Mouse (Mus musculus) forebrain, embryonic 16.5 days (tissue): ENCODE measurements around the gene Smarcc1. TPM values are rescaled to one million over a fixed set of nuclear protein-coding genes. Genes with fewer than 3 reads are reported as not detected.

Experiments used
- ATAC-seq: fragments of 200-750 bp; cut with Nextera tagmentation; 2 replicates; pipeline ENCODE4 v1.8.0; 2017; ENCODE audit warnings: mild to moderate bottlenecking, moderate library complexity
- H3K27ac ChIP-seq: fragments of 300-500 bp; sonication (generic); 2 replicates; pipeline ENCODE4 v1.5.1; 2014; ENCODE audit warnings: low read length, control low read depth
- H3K27me3 ChIP-seq: fragments of 300-500 bp; sonication (generic); replicated peaks from 2 replicates; pipeline ENCODE4 v1.6.1; 2014; ENCODE audit warnings: low read length; ENCODE audit not compliant: control insufficient read depth, insufficient read depth
- H3K36me3 ChIP-seq: fragments of 300-500 bp; sonication (generic); 2 replicates; pipeline ENCODE4 v1.6.1; 2014; ENCODE audit not compliant: control insufficient read depth, insufficient read depth
- H3K4me1 ChIP-seq: fragments of 300-500 bp; sonication (generic); replicated peaks from 2 replicates; pipeline ENCODE4 v1.6.1; 2014; ENCODE audit warnings: low read length; ENCODE audit not compliant: control insufficient read depth, insufficient read depth
- H3K4me2 ChIP-seq: fragments of 300-500 bp; sonication (generic); 2 replicates; pipeline ENCODE4 v1.6.1; 2014; ENCODE audit warnings: mild to moderate bottlenecking, low read length, control low read depth
- H3K4me3 ChIP-seq: fragments of 300-500 bp; sonication (generic); replicated peaks from 2 replicates; pipeline ENCODE4 v1.5.1; 2014; ENCODE audit warnings: mild to moderate bottlenecking, low read length, control low read depth
- H3K9ac ChIP-seq: fragments of 300-500 bp; sonication (generic); replicated peaks from 2 replicates; pipeline ENCODE4 v1.6.1; 2014; ENCODE audit warnings: low read depth, low read length, control low read depth
- H3K9me3 ChIP-seq: fragments of 300-500 bp; sonication (generic); 2 replicates; pipeline ENCODE4 v1.6.1; 2016; ENCODE audit warnings: low read length; ENCODE audit not compliant: control insufficient read depth
- WGBS: fragments of 180-500 bp; shearing (Covaris S2); extraction: QIAGEN DNeasy Blood & Tissue Kit; methylation state at CpG from one replicate; pipeline ENCODE4 v1.1.7; 2014; 5-methylcytosine and 5-hydroxymethylcytosine counted together
- polyA plus RNA-seq: library from polyadenylated mRNA; unstranded; fragments of >200 nt; fragmentation: Nextera tagmentation; extraction: Ambion mirVana; gene quantifications from 2 replicates; pipeline ENCODE4 v1.2.1, GENCODE M21; 2015

Smarcc1 gene
- polyA plus RNA-seq, 1 experiment from 2014 or later: 134 TPM

- Histone ChIP-seq H3K4me3 (no peak overlapping the region), H3K9me3 (no peaks in the 10 kb centered on the region), H3K4me1 (no peaks in the 10 kb centered on the region), H3K27me3 (no peaks in the 10 kb centered on the region), H3K36me3 (peaks cover 65% of the 10 kb centered on the region), H3K27ac (no peak overlapping the region), H3K4me2 (no peak overlapping the region), H3K9ac (no peak overlapping the region)
- no peak for ATAC-seq
- 83% methylated on average over 4 of the region's 4 CpGs for WGBS
These were observed 24.2 kb upstream of the Smarcc1 start for GRCm38 (mm10) chr9:110093303-110093702.

- no peaks in the 10 kb centered on the region for H3K4me1 ChIP-seq
- H3K27me3 ChIP-seq: no peaks in the 10 kb centered on the region
- peaks cover 54% of the 10 kb centered on the region for H3K36me3 ChIP-seq
- no peak overlapping the region for H3K4me3 ChIP-seq
- H3K27ac ChIP-seq: no peak overlapping the region
- no peaks in the 10 kb centered on the region for H3K9me3 ChIP-seq
- H3K4me2 ChIP-seq: no peak overlapping the region
- ATAC-seq: no peak
- H3K9ac ChIP-seq: no peak overlapping the region
- WGBS: 98% methylated on average over 4 of the region's 4 CpGs
These were observed 22.7 kb upstream of the Smarcc1 start for GRCm38 (mm10) chr9:110094761-110095160.

GRCm38 (mm10) chr9:110097791-110098190 is 19.7 kb upstream of the Smarcc1 start:
- Histone ChIP-seq H3K4me3 (no peak overlapping the region), H3K36me3 (peaks cover 26% of the 10 kb centered on the region), H3K9ac (no peak overlapping the region), H3K9me3 (no peaks in the 10 kb centered on the region), H3K4me2 (no peak overlapping the region), H3K27me3 (no peaks in the 10 kb centered on the region), H3K27ac (no peak overlapping the region), H3K4me1 (peaks cover 9% of the 10 kb centered on the region)
- 83% methylated on average over 3 of the region's 3 CpGs for WGBS
- no peak for ATAC-seq

- Histone ChIP-seq H3K9me3 (no peaks in the 10 kb centered on the region), H3K4me1 (peaks cover 9% of the 10 kb centered on the region), H3K27me3 (no peaks in the 10 kb centered on the region), H3K27ac (peak overlapping the region; percentile 35; the same call in 1 of the 2 replicates), H3K36me3 (peaks cover 30% of the 10 kb centered on the region), H3K9ac (peak overlapping the region; percentile 73), H3K4me3 (peak overlapping the region; percentile 97), H3K4me2 (peak overlapping the region; percentile 82)
- ATAC-seq: peak; percentile 97
- WGBS: 3% methylated on average over 41 of the region's 41 CpGs
These were observed 16.6 kb upstream of the Smarcc1 start for GRCm38 (mm10) chr9:110100627-110101600.

GRCm38 (mm10) chr9:110116353-110116976 is 1.0 kb upstream of the Smarcc1 start:
- ATAC-seq: no peak
- H3K27ac ChIP-seq: peak overlapping the region; percentile 94
- peaks cover 15% of the 10 kb centered on the region for H3K36me3 ChIP-seq
- peaks cover 18% of the 10 kb centered on the region for H3K4me1 ChIP-seq
- H3K4me2 ChIP-seq: peak overlapping the region; percentile 63
- WGBS: 4% methylated on average over 10 of the region's 10 CpGs
- no peaks in the 10 kb centered on the region for H3K9me3 ChIP-seq
- H3K9ac ChIP-seq: peak overlapping the region; percentile 97
- peak overlapping the region; percentile 96 for H3K4me3 ChIP-seq
- no peaks in the 10 kb centered on the region for H3K27me3 ChIP-seq

GRCm38 (mm10) chr9:110117779-110118139 is 251 bp downstream of the Smarcc1 start, which contains the start of gene Dhx30:
Gene Dhx30, minus strand, starts transcription at chr9:110117830.
- peak; percentile 31 for ATAC-seq

GRCm38 (mm10) chr9:110118249-110118648 is 741 bp downstream of the Smarcc1 start:
- WGBS: 27% methylated on average over 1 of the region's 1 CpGs
- no peaks in the 10 kb centered on the region for H3K9me3 ChIP-seq
- no peak for ATAC-seq
- H3K4me2 ChIP-seq: peak overlapping the region; percentile 88
- no peaks in the 10 kb centered on the region for H3K27me3 ChIP-seq
- H3K4me1 ChIP-seq: peaks cover 18% of the 10 kb centered on the region
- 0 out of 2 replicates have a peak, but pooled peaks cover 2% of the 10 kb centered on the region for H3K36me3 ChIP-seq
- H3K27ac ChIP-seq: no peak overlapping the region
- H3K4me3 ChIP-seq: peak overlapping the region; percentile 96
- H3K9ac ChIP-seq: peak overlapping the region; percentile 97

More at GRCm38 (mm10) chr9:110117779-110118139, 251 bp downstream of the Smarcc1 start, which contains the start of gene Dhx30:
- H3K27ac ChIP-seq: peak within 1 kb of the TSS; percentile 94
- peak within 1 kb of the TSS; percentile 97 for H3K9ac ChIP-seq
- H3K4me1 ChIP-seq: peaks cover 18% of the 10 kb centered on the region
- H3K4me2 ChIP-seq: peak within 1 kb of the TSS; percentile 88
- 1% methylated on average over 17 of the region's 17 CpGs for WGBS
- no peaks in the 10 kb centered on the region for H3K9me3 ChIP-seq
- peak within 1 kb of the TSS; percentile 96 for H3K4me3 ChIP-seq
- peaks cover 4% of the 10 kb centered on the region for H3K36me3 ChIP-seq
- H3K27me3 ChIP-seq: no peaks in the 10 kb centered on the region

- H3K36me3 ChIP-seq: no peaks in the 10 kb centered on the region
- no peak overlapping the region for H3K27ac ChIP-seq
- H3K4me1 ChIP-seq: peaks cover 10% of the 10 kb centered on the region
- no peak overlapping the region for H3K9ac ChIP-seq
- WGBS: 80% methylated on average over 4 of the region's 4 CpGs
- H3K27me3 ChIP-seq: no peaks in the 10 kb centered on the region
- ATAC-seq: no peak
- H3K9me3 ChIP-seq: no peaks in the 10 kb centered on the region
- no peak overlapping the region for H3K4me3 ChIP-seq
- no peak overlapping the region for H3K4me2 ChIP-seq
These were observed 3.9 kb downstream of the Smarcc1 start for GRCm38 (mm10) chr9:110121424-110121823.

- Histone ChIP-seq H3K4me2 (no peak overlapping the region), H3K27me3 (no peaks in the 10 kb centered on the region), H3K4me1 (peaks cover 6% of the 10 kb centered on the region), H3K9ac (no peak overlapping the region), H3K9me3 (no peaks in the 10 kb centered on the region), H3K4me3 (no peak overlapping the region), H3K36me3 (no peaks in the 10 kb centered on the region), H3K27ac (no peak overlapping the region)
- WGBS: 83% methylated on average over 2 of the region's 2 CpGs
- ATAC-seq: no peak
These were observed 5.8 kb downstream of the Smarcc1 start for GRCm38 (mm10) chr9:110123322-110123721.
